Mouse (Mus musculus) layer of hippocampus, adult 18-20 months (tissue): ENCODE measurements around the gene Gria1. TPM values are rescaled to one million over a fixed set of nuclear protein-coding genes. Genes with fewer than 3 reads are reported as not detected.

Experiments used
- DNase-seq, 2 experiments: peaks; one replicate each; pipeline ENCODE4 v3.0.0; 2022; ENCODE audit warnings: low spot score in 2 of 2
- total RNA-seq, 2 experiments: library from RNA; stranded (reverse); gene quantifications; 2 replicates each; pipeline ENCODE4 v1.2.3; 2021

Gene Gria1
- total RNA-seq, 2 experiments from 2014 or later = 712 to 732 TPM

DNA sequence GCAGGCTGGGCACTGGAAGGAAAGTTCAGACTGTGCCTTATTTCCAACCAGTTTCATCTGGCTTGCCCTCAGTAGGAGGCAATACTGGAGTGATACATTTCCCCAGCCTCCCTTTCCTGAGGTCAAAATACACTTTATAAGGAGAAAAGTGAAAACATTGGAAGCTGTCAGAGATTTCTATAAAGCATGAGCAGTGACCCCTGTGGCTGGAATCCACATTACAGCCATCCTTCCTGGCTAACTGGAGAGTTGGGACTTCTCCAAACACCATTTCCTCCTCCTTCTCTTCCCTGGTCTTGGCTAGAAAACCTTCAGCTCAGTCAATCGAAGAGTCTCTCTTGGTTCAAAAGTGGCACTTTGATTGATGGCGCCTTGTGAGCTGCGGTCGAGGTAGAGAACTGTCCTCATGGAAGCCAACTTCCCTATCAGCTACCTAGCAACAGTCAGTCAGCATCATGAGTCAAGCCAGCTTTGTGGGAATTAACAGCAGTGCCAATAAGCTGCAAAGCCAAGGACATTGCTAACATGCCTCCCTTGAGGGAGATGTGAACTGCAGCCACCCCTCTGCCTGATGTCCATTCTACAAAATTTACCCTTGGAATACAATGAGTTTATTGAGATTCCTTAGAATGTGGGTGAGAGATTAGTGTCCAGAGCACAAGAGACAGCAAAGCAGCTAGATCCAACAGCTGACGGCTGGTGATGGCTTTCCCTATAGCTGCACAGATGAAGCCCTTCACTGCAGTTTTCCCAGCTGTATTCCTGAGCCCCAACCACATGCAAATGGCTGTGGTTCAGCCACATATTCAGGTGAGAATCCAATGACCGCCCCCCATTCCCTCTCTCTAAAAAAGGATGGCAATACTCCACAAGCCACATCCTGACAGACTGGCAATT lies 40.7 kb downstream of the Gria1 start:
- DNase-seq = no peak

DNA sequence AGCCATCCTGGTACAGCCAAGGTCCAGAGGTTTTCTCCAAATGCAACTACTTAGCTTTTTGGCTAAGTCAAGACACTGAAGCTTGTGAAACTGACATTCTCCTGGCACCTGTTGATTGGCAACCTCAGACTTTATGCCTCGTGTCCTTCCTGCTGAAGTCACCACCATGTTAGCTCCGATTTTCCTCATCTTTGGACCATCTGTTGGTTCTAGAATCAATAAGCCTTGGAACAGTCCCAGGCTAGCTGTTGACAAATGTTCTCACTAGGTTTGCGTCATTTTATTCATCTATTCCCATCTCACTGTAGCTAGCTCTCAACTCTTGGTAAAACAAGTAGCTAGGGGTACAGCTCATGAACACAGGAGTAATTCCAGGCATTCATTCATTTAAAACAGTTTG lies 51.3 kb downstream of the Gria1 start:
- DNase-seq = peak; percentile 51 to 83

DNA sequence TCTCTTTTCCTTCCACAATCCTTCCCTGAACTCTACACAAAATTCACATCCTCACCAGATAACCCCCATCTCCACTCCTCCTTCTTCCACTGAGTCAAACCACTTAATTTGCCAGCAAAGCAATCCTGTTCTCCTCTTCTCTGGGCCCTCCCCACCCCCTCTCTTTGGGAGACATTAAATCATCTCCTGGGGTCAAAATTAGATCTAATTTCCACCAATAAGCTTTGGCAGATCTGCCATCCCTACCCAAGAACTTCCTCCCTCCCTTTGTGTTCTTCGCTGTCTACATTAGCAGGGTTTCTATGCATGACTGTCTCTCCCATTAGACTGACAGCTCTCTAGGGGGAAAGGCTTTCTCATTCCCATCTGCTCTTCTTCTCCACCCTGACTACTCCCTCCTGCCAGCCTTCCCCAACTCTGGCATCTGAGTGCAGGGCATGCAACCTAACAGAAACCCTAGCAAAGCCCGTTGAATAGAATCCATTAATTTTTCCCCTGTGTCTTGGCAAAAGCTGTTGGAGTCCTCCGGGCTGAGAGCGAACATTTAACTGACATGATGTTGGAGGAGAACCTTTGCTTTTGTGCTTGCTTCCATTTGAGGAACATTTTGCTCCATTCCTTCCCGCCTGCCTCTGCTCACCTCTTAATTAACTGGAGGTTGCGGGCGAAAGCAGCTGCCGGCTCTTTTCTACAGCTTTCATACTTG lies 59.2 kb downstream of the Gria1 start:
- peak; percentile 56 to 65 for DNase-seq

DNA sequence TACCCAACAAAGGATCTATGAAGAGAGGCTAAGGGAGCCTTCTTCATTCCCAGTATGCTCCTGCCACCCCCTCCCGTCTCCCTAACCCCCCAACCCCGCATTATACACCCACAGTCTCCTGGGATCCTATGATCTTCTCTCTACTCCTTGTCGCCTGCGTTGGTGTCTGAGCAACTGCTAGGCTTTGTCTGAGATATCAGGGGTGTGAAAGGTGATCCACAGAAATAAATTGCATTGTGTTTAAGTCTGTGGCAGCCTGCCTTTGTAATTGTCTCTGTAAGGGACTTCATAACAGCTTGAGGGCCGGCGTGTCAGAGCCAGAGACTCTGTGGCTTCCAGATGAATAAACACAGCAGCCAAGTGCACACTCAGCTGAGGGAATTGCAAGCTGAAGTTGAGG lies 61.0 kb downstream of the Gria1 start:
- no peak for DNase-seq

DNA sequence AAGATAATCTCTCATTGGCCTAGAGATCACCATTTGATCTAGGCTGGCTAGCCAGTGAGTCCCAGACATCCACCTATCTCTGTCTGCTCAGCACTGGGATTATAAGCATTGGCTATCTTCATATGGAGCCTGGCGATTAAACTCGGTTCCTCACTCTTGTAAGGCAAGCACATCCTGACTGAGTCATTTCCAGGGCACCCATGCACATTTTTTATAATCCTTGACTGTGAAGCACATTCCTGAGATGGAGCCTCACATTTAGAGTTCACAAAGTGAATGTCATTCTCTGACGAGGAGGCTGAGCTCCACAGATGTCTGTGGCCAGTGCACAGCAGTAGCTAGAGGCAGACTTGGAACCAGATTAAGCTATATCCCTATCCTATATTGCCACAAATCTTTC lies 68.2 kb downstream of the Gria1 start:
- no peak for DNase-seq

DNA sequence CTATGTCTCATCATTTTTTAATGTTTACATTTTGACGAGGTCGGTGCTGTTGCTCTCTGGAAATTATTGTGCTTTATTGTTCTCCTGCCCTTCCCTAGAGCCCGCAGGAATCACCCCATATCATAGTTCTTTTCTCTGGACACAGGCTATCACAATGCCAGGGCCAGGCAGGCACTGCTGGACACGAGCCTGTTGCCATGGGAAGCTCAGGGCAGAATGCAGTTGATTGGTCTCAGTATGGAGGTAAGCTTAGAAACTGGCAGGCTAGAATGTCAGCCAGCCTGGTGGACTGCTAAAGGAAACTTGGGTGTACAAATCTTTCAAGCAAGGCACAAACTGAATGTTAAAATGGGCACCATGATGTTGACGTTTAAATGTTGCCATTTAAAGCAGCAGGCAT lies 78.3 kb downstream of the Gria1 start:
- DNase-seq = no peak

DNA sequence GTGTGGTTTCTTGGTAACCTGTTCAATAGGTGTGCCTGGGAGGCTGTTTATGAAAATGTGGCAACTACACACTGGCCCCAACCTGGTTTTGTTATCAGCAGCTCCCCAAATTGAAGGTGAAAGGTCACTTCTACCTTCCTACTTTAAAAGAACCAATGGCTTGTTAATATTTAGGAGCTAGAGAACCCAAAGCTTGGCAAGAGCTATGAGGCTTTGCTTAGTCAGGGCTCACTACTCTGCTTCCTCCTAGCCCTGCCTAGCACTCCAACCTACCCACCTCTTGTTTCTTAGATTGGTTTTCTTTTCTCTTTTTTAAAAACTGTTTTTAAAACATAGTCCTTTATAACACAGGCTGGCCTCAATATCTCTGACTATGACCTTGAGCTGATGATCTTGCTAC lies 79.5 kb downstream of the Gria1 start:
- no peak for DNase-seq

DNA sequence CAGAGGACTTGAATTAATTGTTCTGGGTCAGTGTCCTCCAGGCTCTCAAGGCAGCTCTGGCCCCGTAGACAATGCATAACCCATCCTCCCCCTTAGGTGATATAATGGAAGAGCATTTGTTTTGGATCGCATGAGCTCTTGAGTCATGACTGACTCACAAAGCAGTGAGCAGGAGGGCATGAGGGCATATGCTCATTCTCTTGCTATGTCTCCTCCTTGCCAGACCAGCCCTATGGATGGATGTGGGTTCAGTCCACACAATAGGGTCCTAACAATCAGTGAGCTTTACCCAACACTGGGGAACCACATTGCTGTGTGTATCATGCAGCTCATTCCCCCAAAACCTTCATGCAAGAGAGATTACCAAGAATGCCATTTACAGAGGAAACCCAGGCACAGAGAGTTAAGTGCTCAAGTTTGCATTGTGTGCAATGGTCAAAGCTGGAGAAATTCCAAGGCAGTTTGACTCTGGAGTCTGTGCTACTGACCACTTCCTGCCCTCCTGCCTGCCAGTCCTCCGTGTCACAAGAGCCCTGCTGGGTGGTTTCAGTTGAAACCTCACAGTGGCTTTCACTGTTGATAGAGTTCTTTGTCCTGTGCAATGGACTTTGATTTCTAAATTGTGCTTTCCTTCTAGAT lies 80.2 kb downstream of the Gria1 start:
- no peak for DNase-seq

DNA sequence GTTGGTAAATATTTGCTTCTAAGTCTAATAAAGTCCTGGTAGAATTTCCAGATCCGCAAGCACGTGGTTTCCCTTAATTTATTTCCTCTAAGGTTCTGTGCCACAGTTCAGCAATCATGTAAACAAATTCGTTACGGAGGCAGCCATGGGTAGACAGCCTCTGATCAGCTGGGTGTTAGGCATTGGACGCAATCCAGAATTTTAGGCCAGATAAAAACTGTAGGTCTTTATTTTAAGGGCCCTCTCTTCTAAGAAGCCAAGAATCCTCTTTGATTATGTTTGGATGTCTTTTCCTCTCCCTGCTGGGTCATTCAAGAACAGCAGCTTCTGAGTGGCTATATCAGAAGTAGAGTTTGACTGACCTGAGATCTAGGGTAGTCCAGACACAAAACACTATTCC lies 89.3 kb downstream of the Gria1 start:
- no peak for DNase-seq

DNA sequence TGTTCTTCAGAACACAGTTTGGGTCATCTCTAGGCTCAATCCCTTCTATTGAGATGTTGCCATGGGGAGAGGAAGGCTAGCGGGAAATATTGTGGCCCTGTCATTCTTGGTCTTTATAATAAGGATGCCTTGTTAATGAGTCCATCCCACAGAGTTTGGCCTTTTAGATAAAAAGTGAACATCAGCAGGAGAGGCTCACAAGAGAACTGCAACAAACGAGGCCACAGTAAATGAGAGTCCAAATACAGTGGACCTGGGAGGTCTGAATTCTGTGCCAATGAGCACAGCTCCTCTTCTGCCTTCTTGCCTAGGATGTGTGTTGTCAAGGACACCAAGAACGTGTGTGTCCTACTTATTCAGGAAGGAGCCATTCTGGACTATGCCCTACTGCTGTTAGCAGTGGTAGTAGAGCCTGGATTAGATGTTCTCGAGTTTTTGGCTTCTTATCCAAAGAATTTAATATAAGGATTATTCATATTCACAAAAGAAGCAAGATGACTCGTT lies 92.6 kb downstream of the Gria1 start:
- no peak for DNase-seq

DNA sequence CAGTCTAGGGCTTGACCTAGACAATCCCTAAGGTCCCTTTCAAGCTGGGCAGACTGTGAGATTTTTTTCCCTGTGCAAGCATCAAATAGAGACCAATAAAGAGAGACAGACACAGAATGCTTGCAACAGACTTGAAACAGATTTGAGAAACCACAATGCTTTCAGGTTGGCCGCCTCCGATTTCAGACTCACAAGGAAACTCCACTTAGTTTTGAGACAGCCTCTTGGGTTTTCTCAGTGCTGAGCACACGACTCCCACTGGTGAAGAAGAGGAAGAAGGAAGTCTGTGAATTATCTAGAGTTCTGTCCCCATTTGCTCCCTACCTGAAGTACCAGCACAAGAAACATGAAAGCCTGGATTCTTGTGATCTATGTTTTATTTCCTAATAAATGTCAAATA lies 94.5 kb downstream of the Gria1 start:
- DNase-seq = no peak

DNA sequence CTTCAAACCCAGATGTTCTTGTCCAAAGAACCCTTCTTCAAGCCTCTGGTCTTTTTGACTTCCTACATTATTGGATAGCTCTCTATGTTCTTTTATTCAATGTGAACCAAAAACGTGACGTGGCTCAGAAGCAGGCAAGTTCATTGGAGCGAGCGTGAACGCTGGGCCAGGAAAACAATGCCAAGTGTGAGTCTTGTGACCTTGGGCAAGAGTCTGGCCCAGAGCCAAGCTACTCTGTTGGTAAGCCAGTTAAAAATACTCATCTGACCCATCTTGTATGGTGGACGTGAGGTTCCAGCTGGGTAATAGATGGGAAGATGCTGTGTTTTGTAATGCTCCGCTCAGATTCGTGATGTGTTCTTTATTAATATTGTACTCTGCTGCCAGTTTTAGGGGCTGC lies 101.2 kb downstream of the Gria1 start:
- no peak for DNase-seq

DNA sequence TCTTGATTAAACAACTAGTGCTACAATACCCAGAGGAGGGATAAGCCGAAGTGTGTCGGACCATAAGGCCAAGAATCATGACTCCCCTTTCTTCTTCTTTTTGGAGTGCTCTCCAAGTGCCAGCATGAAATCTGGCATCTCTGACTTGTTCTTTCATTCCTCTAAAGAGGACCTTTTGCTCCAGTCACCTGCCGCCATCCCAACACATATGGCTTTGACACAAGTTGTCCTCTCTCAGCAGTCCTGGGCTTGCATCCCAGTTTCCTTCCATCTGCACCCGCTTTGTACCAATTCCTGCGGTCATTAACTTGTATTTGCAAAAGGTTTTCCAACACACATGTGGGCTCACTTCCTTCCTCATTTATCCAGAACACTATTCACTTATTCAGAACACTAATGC lies 103.2 kb downstream of the Gria1 start:
- DNase-seq = peak in 1 of 2 experiments; percentile 56

DNA sequence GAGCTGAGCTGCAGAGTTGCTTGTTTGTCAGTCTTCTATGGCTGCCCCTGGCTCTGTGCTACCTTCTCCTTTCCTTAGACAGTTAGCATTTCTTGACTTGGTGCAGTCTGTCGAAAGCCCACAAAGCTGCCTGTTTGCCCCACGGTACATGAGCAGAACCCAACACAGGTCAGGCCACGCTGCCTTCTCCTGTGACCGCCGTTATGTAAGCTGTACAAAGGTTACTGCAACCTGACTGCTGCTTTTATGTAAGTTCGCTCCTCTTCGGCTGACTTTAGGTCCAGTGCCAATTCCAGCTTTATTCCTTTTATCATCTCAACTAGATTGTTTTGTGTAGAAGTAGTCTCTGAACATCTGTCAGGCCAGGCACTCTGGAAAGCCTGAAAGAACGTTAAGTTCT lies 115.9 kb downstream of the Gria1 start:
- no peak for DNase-seq

DNA sequence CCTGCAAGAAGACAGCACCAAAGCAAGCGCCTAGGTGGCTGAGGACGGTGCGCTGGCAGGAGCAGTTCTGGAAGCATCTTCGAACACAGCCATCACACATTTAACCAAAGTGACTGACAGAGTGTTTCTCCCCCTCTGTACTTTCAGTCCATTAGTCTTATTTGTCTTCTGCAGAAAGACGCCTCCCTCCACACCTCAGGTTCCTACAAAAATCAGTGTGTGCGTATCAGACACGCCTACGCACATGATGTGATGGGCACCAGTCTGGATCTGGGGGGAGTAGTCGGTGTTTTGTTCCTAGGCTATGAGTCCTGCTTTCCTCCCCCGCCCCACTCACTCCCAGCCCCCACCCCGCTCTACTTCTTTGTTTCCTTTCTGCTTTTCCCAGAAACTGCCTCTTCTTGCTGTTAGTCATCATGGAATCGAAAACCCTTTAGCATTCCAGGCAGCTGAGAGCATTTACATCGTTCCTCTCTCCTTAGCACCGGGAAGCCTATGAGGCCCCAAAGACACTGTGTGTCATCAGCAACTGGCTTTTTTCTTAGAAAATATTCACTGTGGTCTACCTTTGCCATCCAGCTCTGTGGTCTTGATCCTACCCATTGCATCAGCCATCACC lies 129.1 kb downstream of the Gria1 start:
- peak; percentile 72 to 81 for DNase-seq

DNA sequence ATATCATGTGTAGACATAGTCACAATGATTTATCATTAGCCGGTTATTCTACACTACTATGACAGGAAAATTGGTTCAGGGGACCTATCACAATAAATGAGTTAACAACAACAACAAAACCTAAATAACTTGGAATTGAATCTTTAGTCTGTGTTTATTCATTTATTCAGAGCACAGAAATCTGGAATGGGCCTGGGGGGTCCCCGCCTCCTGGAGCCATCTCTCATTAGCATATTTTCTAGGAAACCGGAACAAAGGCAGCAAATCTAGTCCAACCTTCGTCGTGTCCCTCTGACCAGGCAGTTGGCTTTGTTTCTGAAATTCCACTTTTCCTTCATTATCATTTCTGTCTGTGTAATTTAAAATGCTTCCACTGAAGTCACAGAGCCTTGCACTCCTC lies 132.5 kb downstream of the Gria1 start:
- DNase-seq = no peak

DNA sequence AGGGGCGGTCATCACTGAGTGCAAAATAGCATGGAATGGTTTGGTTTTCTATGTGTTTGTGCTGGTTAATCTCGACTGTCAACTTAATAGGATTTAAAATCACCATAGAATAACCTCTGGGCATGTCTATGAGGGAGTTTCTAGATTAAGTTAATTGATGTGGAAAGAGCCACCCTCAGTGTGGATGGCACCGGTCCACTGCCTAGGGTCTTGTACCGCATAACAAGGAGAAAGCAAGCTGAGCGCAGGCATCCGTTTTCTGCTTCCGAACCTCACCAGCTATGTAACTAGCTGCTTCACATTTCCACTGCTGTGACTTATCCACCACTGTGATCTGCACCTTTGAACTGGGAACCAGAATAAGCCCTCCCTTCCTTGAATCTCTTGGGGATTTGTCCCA lies 134.0 kb downstream of the Gria1 start:
- DNase-seq = no peak

DNA sequence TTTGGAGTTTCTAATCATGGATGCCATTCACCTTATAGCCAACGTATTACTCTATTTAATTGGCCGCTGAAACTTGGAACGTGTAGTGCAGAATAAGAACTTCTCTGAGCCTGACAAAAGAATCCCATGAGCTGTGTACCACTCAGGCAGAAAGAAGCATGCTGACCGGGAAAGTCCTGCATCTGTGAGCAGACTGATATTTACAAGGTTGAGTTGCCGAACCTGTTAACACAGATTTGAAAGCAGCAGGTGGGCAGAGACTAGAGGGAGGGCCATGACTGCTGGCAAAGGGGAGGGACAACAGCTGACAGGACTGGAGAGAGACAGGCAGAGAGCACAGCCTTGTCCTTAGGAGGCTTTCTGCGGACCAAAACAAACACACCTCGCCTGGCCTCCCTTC lies 134.5 kb downstream of the Gria1 start:
- no peak for DNase-seq

DNA sequence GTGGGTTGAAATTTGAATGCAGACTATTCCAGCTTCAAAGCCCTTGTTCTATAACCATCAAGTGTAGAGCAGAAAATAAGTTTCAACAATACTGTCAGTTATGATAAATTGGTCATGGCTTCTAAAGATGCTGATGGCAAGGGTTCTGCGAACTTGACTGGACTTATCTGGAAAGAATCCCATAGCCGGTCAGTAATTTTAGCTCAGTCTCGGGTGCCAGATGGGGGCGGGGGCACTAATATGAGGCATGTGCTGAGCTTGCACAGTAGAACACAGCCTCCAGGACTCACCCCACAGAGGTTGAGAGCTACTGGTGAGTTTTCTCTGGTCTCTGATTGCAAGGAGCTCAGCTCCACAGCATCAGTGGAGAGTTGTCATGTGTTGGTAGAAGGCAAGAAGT lies 140.5 kb downstream of the Gria1 start:
- DNase-seq = no peak

DNA sequence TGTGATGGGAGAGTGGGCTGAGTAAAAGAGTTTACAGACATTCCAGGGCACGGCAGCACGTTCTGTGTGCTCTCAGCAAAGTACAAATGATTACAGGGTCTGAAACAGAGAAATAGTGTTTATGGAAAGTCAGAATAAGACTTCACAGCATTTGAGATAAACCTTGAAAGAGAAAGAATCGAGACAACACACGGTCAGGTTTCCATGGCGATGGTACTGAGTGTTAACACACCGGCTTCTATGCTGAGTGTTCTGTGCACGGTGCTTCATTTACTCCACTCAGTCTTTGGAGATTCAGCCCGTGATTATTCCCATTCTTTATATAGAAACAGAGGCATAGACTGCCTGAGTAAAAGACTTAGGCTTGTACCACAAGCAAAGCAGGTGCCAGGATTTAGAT lies 143.8 kb downstream of the Gria1 start:
- peak in 1 of 2 experiments; percentile 59 for DNase-seq

DNA sequence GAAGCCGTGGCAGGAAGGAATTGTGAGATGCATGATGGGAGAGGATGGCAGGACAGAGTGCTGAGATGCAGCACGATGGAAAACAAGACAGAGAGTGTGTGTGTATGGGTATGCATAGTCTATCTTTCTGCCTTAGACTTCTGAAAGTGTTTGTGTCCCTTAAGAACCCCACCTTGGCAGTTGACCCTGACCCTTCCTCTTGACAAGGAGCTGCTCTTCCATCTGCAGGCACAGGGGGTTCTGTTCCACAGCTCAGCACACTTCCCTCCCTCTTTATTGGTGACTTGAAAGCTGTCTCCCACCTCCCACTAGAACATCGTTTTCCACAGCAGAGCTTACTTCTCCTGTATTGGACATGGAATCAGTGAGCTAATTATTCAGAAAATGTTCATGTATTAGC lies 148.2 kb downstream of the Gria1 start:
- no peak for DNase-seq

DNA sequence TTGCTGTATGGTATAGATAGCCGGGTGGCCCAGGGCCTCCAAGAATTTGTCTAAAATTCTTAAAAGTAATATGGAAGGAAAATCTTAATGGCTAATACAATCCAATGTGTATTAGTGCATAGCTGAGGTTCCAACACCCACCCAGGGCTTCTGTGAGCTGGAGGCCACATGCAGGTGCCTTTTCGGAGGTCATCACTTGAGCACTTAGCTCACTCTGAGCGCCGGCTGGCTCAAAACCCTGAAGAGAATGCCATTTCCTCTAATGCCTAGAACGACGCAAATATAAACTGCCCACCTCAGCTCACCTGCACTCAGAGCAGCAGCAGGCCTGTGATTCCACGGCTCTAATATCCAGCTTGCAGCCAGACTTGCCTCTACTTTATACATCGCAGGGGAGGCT lies 148.9 kb downstream of the Gria1 start:
- no peak for DNase-seq
